Mouse (Mus musculus) heart, embryonic 12.5 days (tissue): ENCODE results near the gene Klf12. TPM values are rescaled to one million over a fixed set of nuclear protein-coding genes. Genes with fewer than 3 reads are reported as not detected.

Source experiments
- ATAC-seq: fragments of 200-750 bp; cut with Nextera tagmentation; 2 replicates; pipeline ENCODE4 v1.8.0; 2017; ENCODE audit warnings: moderate TSS enrichment, moderate library complexity; ENCODE audit not compliant: insufficient number of reproducible peaks, low FRiP score
- H3K27ac ChIP-seq: fragments of 300-500 bp; sonication (generic); 2 replicates; pipeline ENCODE4 v1.5.1; 2016; ENCODE audit warnings: mild to moderate bottlenecking, moderate library complexity; ENCODE audit not compliant: poor library complexity, severe bottlenecking
- H3K27me3 ChIP-seq: fragments of 300-500 bp; sonication (generic); replicated peaks from 2 replicates; pipeline ENCODE4 v1.6.1; 2016; ENCODE audit warnings: mild to moderate bottlenecking, moderate library complexity
- H3K36me3 ChIP-seq: fragments of 300-500 bp; sonication (generic); 2 replicates; pipeline ENCODE4 v1.6.1; 2016; ENCODE audit warnings: mild to moderate bottlenecking, moderate library complexity
- H3K4me1 ChIP-seq: fragments of 300-500 bp; sonication (generic); replicated peaks from 2 replicates; pipeline ENCODE4 v1.6.1; 2016; ENCODE audit warnings: mild to moderate bottlenecking
- H3K4me2 ChIP-seq: fragments of 300-500 bp; sonication (generic); 2 replicates; pipeline ENCODE4 v1.6.1; 2016; ENCODE audit warnings: mild to moderate bottlenecking, moderate library complexity
- H3K4me3 ChIP-seq: fragments of 300-500 bp; sonication (generic); 2 replicates; pipeline ENCODE4 v1.5.1; 2016; ENCODE audit warnings: mild to moderate bottlenecking
- H3K9ac ChIP-seq: fragments of 300-500 bp; sonication (generic); 2 replicates; pipeline ENCODE4 v1.6.1; 2016; ENCODE audit warnings: mild to moderate bottlenecking, moderate library complexity
- H3K9me3 ChIP-seq: fragments of 300-500 bp; sonication (generic); replicated peaks from 2 replicates; pipeline ENCODE4 v1.6.1; 2016; ENCODE audit warnings: mild to moderate bottlenecking, moderate library complexity
- WGBS: fragments of 180-500 bp; shearing (Covaris S2); methylation state at CpG from one replicate; pipeline ENCODE4 v1.1.7; 2016; 5-methylcytosine and 5-hydroxymethylcytosine counted together
- polyA plus RNA-seq: library from polyadenylated mRNA; unstranded; fragments of >200 nt; fragmentation: Nextera tagmentation; extraction: Ambion mirVana; gene quantifications from 2 replicates; pipeline ENCODE4 v1.2.1, GENCODE M21; 2016

Klf12 gene
- polyA plus RNA-seq, 1 experiment from 2014 or later, result 4.5 TPM

- Histone ChIP-seq H3K27me3 (no peaks in the 10 kb centered on the region), H3K9ac (no peak overlapping the region), H3K36me3 (no peaks in the 10 kb centered on the region), H3K4me1 (no peaks in the 10 kb centered on the region), H3K4me2 (no peak overlapping the region), H3K9me3 (no peaks in the 10 kb centered on the region), H3K27ac (no peak overlapping the region), H3K4me3 (no peak overlapping the region)
- WGBS, result 91% methylated on average over 1 of the region's 1 CpGs
- ATAC-seq, result no peak
Measured at GRCm38 (mm10) chr14:100140370-100140769, 144.1 kb downstream of the Klf12 start.

GRCm38 (mm10) chr14:100134304-100134703 lies 150.2 kb downstream of the Klf12 start:
- no peak for ATAC-seq
- no peaks in the 10 kb centered on the region for H3K36me3 ChIP-seq
- H3K9ac ChIP-seq, result no peak overlapping the region
- no peaks in the 10 kb centered on the region for H3K9me3 ChIP-seq
- no peak overlapping the region for H3K4me2 ChIP-seq
- no peak overlapping the region for H3K27ac ChIP-seq
- no peaks in the 10 kb centered on the region for H3K4me1 ChIP-seq
- WGBS, result 84% methylated on average over 9 of the region's 9 CpGs
- no peaks in the 10 kb centered on the region for H3K27me3 ChIP-seq
- no peak overlapping the region for H3K4me3 ChIP-seq

- Histone ChIP-seq H3K9me3 (no peaks in the 10 kb centered on the region), H3K4me2 (no peak overlapping the region), H3K27me3 (no peaks in the 10 kb centered on the region), H3K9ac (no peak overlapping the region), H3K4me3 (no peak overlapping the region), H3K36me3 (no peaks in the 10 kb centered on the region), H3K27ac (no peak overlapping the region), H3K4me1 (no peaks in the 10 kb centered on the region)
- no peak for ATAC-seq
- WGBS, result 78% methylated on average over 4 of the region's 4 CpGs
Measured at GRCm38 (mm10) chr14:100132479-100132878, 152.0 kb downstream of the Klf12 start.

GRCm38 (mm10) chr14:100126126-100126525 lies 158.4 kb downstream of the Klf12 start:
- no peak overlapping the region for H3K9ac ChIP-seq
- H3K27me3 ChIP-seq, result no peaks in the 10 kb centered on the region
- no peak overlapping the region for H3K27ac ChIP-seq
- WGBS, result 88% methylated on average over 6 of the region's 6 CpGs
- H3K4me2 ChIP-seq, result no peak overlapping the region
- no peak overlapping the region for H3K4me3 ChIP-seq
- no peaks in the 10 kb centered on the region for H3K36me3 ChIP-seq
- no peaks in the 10 kb centered on the region for H3K4me1 ChIP-seq
- no peaks in the 10 kb centered on the region for H3K9me3 ChIP-seq
- no peak for ATAC-seq

- Histone ChIP-seq H3K27ac (no peak overlapping the region), H3K9me3 (no peaks in the 10 kb centered on the region), H3K4me2 (no peak overlapping the region), H3K36me3 (no peaks in the 10 kb centered on the region), H3K27me3 (no peaks in the 10 kb centered on the region), H3K4me3 (no peak overlapping the region), H3K4me1 (no peaks in the 10 kb centered on the region), H3K9ac (no peak overlapping the region)
- 73% methylated on average over 4 of the region's 4 CpGs for WGBS
- ATAC-seq, result no peak
Measured at GRCm38 (mm10) chr14:100121075-100121474, 163.4 kb downstream of the Klf12 start.

GRCm38 (mm10) chr14:100119866-100120265 lies 164.6 kb downstream of the Klf12 start:
- Histone ChIP-seq H3K27me3 (no peaks in the 10 kb centered on the region), H3K9me3 (no peaks in the 10 kb centered on the region), H3K4me2 (no peak overlapping the region), H3K27ac (no peak overlapping the region), H3K36me3 (no peaks in the 10 kb centered on the region), H3K4me3 (no peak overlapping the region), H3K4me1 (no peaks in the 10 kb centered on the region), H3K9ac (no peak overlapping the region)
- ATAC-seq, result no peak
- 63% methylated on average over 3 of the region's 3 CpGs for WGBS

- Histone ChIP-seq H3K9ac (no peak overlapping the region), H3K4me1 (peaks cover 8% of the 10 kb centered on the region), H3K36me3 (no peaks in the 10 kb centered on the region), H3K27me3 (no peaks in the 10 kb centered on the region), H3K4me2 (no peak overlapping the region), H3K9me3 (no peaks in the 10 kb centered on the region), H3K27ac (no peak overlapping the region), H3K4me3 (no peak overlapping the region)
- no peak for ATAC-seq
- WGBS, result 67% methylated on average over 6 of the region's 6 CpGs
Measured at GRCm38 (mm10) chr14:100113419-100113818, 171.1 kb downstream of the Klf12 start.

GRCm38 (mm10) chr14:100111735-100112134 lies 172.7 kb downstream of the Klf12 start:
- Histone ChIP-seq H3K9ac (no peak overlapping the region), H3K4me1 (peaks cover 8% of the 10 kb centered on the region), H3K4me3 (no peak overlapping the region), H3K36me3 (no peaks in the 10 kb centered on the region), H3K27me3 (no peaks in the 10 kb centered on the region), H3K9me3 (no peaks in the 10 kb centered on the region), H3K4me2 (no peak overlapping the region), H3K27ac (no peak overlapping the region)
- WGBS, result 5% methylated on average over 1 of the region's 1 CpGs
- no peak for ATAC-seq

- 37% methylated on average over 6 of the region's 6 CpGs for WGBS
- Histone ChIP-seq H3K36me3 (no peaks in the 10 kb centered on the region), H3K4me3 (no peak overlapping the region), H3K9me3 (no peaks in the 10 kb centered on the region), H3K27ac (no peak overlapping the region), H3K4me1 (peaks cover 10% of the 10 kb centered on the region), H3K4me2 (no peak overlapping the region), H3K27me3 (no peaks in the 10 kb centered on the region), H3K9ac (no peak overlapping the region)
- ATAC-seq, result no peak
Measured at GRCm38 (mm10) chr14:100109563-100109962, 174.9 kb downstream of the Klf12 start.

GRCm38 (mm10) chr14:100105570-100105969 lies 178.9 kb downstream of the Klf12 start:
- 75% methylated on average over 10 of the region's 10 CpGs for WGBS
- H3K9ac ChIP-seq, result no peak overlapping the region
- no peak for ATAC-seq
- no peak overlapping the region for H3K4me2 ChIP-seq
- no peak overlapping the region for H3K4me3 ChIP-seq
- no peaks in the 10 kb centered on the region for H3K27me3 ChIP-seq
- no peak overlapping the region for H3K27ac ChIP-seq
- 0 out of 2 replicates have a peak, but pooled peaks cover 2% of the 10 kb centered on the region for H3K4me1 ChIP-seq
- H3K36me3 ChIP-seq, result no peaks in the 10 kb centered on the region
- no peaks in the 10 kb centered on the region for H3K9me3 ChIP-seq

- WGBS, result 91% methylated on average over 12 of the region's 12 CpGs
- no peaks in the 10 kb centered on the region for H3K27me3 ChIP-seq
- no peak for ATAC-seq
Measured at GRCm38 (mm10) chr14:100104818-100105217, 179.7 kb downstream of the Klf12 start.

GRCm38 (mm10) chr14:100103818-100104217 lies 180.7 kb downstream of the Klf12 start:
- Histone ChIP-seq H3K4me3 (no peak overlapping the region), H3K4me2 (no peak overlapping the region), H3K9ac (no peak overlapping the region), H3K9me3 (no peaks in the 10 kb centered on the region), H3K27me3 (no peaks in the 10 kb centered on the region), H3K4me1 (0 out of 2 replicates have a peak, but pooled peaks cover 2% of the 10 kb centered on the region), H3K36me3 (no peaks in the 10 kb centered on the region), H3K27ac (no peak overlapping the region)
- 81% methylated on average over 6 of the region's 6 CpGs for WGBS
- ATAC-seq, result no peak

More at GRCm38 (mm10) chr14:100104818-100105217, 179.7 kb downstream of the Klf12 start:
- no peak overlapping the region for H3K4me3 ChIP-seq
- no peak overlapping the region for H3K9ac ChIP-seq
- H3K36me3 ChIP-seq, result no peaks in the 10 kb centered on the region
- H3K4me2 ChIP-seq, result no peak overlapping the region
- H3K4me1 ChIP-seq, result 0 out of 2 replicates have a peak, but pooled peaks cover 2% of the 10 kb centered on the region
- H3K27ac ChIP-seq, result no peak overlapping the region
- H3K9me3 ChIP-seq, result no peaks in the 10 kb centered on the region
